Mouse (Mus musculus): ENCODE data around the gene Ccdc62.

Gene Ccdc62

DNA sequence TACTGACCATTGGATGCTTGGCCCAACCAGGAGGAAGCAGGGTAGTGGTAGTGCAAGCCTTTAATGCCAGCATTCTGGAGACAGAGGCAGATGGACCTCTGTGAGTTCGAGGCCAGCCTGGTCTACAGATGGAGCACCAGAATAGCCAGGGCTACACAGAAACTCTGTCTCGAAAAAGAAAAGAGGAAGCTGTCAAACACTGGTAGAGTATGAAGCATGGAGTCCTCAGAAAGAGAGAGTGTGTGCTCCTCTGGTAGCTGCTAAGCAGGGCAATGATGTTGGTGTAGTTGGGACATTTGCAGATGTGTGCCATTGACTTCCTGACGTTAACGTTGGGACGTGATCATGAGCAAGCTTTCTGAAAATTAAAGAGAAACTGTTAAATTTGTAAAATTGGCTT, 8.0 kb downstream of the Ccdc62 start:
- no peak for DNase-seq

DNA sequence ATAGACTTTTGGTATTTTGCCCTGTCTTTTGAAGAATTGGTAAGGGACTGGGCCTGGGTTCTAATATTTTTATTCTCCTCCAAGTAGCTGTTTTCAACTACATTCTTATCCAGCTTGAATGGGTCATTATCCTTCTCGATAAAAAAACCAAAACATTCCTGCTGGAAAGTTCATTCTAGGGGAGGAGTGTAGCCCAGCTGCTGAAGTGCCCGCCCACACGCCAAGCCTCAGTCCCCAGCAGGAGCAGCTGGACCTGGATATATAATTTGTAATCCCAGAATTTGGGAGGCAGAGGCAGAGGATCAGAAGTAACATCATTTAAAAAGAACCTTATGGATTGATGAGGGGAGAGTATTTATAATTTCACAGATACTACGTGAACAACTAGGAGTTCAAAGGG, 16.1 kb downstream of the Ccdc62 start:
- DNase-seq = no peak

DNA sequence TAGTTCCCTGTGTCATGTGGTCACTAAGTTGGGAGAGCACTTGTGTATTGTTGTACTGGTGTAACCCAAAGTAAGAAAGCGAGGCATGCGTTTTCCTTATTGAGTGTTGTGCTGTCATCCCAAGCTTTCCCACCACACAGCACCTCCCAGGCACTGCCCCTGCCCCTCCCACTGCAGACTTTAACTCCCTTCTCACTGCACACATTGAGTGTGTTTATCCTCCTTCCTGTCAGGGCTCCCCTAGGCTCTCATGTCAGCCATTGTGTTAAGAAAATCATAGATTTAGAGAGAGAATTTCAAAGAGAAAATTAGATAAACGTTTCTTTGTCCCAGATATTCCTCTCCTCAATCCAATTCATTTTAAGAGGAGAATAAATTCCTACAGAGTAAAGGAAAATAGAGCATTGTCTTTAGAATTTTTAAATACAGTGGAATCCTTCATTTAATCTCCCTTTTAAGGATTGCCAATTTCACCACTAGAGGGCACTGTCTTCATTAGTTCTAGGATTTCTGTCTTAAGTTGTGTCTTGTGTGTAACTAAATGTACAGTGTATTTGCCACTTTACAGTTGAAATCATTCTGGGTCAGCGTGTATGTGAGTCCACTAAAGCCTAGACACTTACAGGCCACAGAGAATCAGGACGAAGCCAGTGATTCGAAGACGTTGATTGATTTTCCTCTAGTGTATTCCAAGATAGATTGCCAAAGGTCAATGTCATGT, 16.7 kb downstream of the Ccdc62 start:
- no peak for DNase-seq

DNA sequence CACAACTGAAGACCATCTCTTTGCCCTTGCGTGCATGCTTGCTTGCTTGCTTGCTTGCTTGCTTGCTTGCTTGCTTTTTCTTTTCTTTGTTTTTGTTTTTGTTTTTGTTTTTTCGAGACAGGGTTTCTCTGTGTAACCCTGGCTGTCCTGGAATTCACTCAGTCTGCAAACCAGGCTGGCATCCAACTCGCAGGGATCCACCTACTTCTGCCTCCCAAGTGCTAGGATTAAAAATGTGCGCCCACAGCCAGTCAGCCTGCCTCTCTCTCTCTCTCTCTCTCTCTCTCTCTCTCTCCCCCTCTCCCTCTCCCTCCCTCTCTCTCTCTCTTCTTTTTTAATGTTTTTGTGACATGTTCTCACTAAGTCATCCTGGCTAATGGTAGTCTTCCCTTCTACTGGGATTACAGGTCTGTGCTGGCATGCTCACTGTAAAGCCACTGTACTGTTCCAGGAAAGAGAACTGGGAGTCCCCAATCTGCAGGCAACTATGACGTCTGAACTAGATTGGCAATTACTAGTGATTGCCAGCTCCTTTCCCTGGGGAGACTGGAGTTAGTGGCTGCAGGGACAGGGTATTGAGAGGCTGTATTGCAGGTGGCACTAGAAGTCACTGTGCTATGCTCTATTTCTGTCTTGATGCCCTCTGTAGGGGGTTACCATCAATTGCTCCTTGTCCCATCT, 22.0 kb downstream of the Ccdc62 start:
- no peak for DNase-seq

DNA sequence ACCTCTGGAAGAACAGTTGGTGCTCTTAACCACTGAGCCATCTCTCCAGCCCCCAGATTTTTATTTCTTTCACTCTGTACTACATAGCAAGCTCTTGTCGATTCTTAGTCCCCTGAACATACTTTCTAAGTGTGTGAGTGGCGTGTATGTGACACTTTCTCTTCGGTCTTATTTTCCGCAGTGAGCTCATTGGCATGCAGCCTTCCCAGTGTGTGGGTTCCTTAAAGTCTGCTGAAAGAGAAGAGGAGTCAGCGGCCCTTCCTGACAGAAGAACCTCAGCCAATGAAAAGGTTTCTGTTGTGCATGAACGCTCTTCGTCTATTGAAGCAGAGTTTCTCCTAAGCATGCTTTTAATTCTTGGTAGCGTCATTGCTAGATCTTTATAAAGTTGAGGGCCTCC, 26.7 kb downstream of the Ccdc62 start:
- DNase-seq = no peak

DNA sequence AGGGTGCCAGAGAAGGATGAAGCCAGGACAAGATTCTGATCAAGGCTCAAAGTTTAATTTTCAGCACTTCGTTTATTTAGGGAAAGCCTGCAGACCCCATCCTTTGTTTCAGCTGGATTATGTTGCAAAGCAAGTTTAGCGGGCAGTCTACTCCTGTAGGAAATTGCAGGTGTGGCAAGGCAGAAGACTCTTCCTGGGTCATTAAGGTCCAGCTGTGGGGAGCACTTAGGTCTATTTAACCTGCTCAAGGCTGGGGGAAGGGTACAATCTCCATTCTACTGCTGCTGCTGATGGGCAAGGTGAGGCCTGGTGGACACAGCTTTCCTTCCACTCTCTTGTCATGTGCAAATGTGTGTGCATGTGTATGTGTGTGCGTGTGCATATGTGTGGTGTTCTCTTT, 28.5 kb downstream of the Ccdc62 start:
- no peak for DNase-seq

DNA sequence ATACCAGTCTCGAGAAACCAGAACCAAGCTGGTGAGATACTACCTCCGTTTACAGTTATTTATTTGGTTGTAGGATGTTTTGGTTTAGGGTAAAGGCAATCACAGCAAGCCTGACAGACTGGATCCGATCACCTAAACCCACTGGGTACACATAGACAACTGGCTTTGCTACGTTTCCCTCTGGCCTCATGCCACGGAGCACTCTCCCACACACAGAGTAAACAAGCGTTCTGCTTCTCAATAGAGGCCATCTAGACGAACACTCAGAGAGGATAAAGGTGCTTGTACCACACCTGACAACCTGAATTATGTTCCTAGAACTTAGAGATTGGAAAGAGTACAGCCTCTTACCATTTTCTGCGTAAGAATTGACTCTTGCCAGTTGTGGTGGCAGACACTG, 29.6 kb downstream of the Ccdc62 start:
- no peak for DNase-seq

DNA sequence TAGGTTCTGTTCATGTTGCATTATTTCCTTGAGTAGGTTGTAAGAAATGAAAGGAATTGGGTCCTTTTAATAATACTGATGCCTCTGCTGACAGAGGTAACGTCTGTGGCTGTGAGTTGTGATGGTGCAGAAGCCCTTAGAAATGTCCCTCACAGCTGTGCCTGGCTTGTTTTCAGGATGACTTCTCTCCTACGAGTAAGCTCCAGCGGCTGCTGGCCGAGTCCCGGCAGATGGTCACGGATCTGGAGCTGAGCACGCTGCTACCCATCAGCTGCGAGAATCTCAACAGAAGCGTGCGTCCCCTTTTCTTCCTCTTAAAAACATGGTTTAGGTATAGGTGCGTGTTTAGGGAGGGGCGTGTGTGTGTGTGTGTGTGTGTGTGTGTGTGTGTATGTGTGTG, 30.6 kb downstream of the Ccdc62 start:
- DNase-seq = no peak

DNA sequence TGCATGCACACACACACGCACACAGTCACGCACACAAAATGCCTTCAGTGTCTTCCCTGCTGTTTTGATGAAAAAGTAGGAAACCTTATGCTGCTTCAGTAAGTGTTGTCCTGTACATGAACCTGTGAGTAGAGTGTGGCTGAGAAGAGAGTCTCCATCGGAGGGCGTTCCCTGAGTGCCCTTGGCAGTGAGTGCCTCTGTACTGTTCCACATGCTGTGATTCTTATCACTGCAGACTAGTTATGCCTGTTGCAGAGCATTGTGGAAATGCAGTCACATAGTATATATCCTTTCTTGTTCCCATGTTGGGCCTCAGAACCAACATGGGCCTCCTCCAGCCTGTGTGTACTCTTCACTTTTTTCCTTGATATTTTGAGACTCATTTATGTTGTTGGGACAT, 33.7 kb downstream of the Ccdc62 start:
- no peak for DNase-seq

DNA sequence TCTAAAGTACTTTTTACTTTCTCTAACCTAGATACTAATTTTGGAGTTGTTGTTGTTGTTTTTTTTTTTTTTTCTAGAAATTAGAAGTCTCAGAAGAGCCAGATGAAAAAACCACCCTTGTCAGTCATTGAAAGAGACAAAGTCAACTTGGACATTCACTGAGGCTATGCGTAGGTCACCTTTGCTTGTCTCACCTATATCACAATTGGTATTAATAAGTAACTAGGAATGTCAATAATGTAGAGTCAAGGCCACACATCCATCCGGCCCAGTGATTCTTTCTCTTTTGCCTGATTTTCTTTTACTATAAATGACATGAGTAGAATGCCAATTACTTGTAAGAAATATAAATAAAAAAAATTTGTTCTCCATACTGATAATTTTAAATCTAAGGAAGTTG, 36.3 kb downstream of the Ccdc62 start:
- DNase-seq = no peak

DNA sequence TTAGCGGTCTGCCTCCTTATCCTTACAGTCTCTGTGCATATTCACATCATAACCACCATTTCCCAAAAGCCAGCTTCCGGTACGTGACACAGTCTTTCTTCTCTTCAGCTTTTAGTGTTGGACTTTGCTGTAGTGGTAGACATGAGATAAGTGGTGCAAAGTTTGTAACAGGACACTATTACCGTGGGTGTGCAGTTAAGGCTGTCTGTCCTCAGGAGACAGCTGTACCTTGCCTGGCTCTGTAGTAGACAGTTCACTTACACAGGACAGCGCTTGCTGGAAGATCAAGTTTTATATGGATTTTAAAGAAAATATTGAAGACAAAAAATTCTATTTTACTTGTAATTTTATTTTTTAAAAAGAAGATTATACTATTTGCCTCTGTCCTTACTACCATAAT, 38.0 kb downstream of the Ccdc62 start:
- no peak for DNase-seq

DNA sequence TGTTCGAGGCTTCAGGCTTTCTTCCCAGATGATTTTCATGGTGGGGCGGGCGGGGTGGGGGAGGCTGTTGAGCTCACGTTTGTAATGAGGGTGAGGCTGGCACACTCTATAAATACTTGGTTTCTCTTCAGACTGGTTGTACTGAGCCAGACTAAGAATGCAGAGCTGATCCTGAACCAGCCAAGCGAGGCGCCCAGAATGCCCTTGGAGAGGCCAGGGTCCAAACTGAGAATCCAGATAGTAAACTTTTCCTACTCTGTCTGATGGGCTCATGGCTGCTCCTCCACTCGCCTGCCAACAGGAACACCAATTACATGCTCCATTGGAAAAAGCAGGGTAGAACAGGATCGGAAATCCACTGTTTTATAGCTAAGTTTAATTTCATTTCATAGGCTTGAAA, 38.7 kb downstream of the Ccdc62 start:
- DNase-seq = no peak

DNA sequence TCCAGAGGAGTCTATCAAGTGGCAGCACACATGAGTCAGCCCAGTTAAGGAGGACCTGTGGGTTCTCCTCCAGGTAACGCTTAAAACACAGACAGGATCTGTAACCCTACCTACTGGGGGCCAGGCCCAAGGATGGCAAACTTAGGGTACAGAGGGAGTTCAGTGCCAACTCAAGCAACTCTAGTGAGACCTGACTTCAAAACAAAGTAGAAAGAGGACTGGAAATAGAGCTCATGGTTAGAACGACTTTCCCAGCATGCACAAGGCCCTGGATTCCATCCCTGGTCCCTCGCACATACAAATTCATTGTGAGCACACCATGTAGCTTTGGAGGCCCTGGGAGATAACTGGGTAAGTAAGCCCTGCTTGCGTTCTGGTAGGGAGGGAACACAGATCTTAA, 40.1 kb downstream of the Ccdc62 start:
- DNase-seq = no peak

DNA sequence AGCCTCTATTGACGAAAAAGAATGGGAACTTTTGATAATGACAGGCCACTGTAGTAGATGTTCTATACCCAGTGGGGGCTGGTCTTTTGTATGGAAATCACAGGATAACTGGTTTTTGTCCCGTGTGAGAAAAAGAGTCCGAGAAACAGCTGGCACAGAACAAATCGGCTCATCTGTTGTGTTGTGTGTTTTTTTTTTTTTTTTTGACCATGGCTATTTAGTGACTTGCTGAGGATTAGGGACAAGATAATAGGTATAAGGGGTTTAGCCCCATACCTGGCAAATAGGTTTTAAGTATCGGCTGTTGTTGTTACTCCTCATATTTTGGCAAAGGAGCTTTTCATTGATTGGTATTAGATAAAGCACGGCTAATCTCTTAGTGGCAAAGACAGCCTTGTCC, 42.0 kb downstream of the Ccdc62 start:
- no peak for DNase-seq

DNA sequence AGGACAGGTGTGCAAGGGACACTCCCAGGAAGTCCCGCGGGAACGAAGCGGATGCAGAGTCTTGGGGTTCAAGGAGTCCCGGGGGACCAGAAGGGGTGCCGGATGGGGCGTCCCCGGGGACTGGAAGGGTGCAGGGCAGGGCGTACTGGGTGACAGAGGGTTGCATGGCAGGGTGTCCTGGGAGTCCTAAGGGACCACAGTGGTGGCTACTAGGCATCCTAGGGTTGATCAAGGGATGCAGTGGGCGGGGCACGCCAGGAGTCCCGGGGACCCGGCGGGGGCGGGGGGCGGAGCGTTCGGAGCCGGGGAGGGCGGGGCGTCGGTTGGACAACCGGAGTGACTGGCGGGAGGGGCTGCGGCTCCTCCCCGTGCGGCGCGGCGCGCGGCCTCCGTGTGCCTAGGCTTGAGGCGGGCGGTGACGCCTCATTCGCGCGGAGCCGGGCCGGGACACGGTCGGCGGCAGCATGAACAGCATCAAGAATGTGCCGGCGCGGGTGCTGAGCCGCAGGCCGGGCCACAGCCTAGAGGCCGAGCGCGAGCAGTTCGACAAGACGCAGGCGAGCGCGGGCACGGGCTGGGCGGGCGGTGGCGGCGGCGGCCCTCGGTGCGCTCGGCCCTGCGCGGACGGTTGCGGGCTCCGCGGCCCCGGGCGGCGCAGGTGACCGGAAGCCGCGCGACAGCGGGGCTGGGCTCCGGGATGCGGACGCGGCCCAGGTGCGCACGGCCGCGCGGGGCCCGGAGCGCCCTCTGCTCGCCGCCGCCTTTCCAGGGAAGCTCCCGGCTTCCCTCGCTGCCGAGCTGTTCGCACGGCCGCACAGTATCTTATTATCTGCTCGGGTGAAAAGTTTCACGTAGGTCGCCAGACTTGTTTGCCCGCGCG, 43.1 kb downstream of the Ccdc62 start, which contains the start of gene Hip1r:
TSS of gene Hip1r (plus strand) at position 330 of the 880 bp plus-strand sequence.
- peak; percentile 91 to 93 for DNase-seq

DNA sequence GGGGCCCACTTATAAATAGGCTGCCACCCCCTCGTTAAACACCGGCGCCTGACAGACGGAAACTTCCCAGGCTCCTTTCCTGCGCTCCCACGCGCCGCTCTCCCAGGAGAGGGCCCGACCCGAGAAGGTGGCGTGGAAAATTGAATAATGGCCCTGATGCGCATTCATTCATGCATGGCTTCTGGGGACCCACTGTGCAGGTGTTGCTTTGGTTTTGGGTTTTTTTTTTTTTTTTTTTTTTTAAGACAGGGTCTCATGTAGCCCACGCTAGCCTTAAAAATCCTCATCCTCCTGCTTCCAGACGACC, 43.7 kb downstream of the Ccdc62 start:
- peak in 1 of 2 experiments; percentile 51 for DNase-seq

DNA sequence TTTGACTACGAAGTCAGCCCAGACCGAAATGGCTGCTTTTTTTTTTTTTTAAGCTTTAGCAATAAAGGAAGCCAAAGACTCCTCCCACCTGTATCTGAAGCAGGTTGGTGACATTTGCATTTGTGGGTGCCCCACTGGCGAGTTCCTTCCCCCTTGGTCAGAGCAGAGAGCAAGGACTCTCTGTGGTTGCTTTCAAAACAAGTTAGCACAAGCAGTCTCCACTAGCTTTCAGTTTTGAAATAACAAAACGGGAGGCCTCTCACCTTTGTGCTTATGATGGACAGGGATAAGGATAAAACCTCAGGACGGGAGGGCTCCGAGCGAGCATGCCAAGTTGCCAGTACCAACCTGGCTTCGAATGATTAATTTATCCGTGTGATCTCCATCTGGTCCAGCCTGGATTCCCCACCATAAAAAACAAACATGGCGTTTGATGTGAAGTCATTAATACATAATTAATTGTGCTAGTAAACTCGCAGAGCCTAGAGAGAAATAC, 44.2 kb downstream of the Ccdc62 start:
- DNase-seq = peak; percentile 52 to 74

DNA sequence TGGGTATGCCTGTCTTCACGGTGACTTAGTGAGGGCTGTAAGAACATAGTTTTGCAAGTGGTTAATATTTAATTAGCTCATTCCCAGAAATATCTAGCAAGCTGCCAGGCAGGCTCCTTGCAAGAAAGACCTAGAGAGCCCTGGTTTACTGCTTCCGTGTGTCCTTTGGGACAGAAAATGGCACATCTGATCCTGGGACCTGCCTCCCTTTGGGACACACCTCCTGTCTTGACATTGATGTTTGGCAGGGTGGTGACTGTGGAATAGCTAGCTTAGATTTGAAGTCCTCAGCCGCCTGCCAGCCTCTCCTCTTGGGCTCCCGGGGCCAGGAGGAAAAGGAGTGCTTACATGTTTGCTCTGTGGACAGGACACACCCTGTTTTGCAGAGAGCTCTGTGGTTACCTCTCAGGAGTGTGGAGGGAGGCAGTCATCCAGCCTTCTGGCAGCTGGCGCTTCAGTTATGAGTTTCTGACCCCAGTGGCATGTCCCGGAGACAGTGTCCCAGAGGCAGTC, 45.2 kb downstream of the Ccdc62 start:
- peak in 1 of 2 experiments; percentile 16 for DNase-seq

DNA sequence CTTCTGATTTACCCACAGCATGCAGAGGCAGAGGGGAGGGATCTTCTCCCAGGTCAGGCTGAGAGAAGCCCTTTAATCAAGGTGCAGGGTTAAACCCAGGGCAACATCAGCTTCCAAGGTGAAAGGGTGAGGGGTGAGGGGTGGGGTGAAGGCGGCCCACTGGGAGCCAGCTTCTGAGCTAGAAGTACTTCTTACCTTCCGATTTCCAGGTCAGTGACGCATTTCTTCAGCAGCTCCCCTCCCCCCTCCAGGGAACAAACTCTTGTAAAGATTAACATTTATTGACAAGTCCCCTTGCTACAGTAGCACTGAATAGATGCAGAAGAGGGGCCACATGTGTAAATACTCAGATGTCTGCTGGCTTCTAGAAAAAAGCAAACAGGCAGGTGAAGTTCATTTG, 46.8 kb downstream of the Ccdc62 start:
- DNase-seq = peak in 1 of 2 experiments; percentile 1

DNA sequence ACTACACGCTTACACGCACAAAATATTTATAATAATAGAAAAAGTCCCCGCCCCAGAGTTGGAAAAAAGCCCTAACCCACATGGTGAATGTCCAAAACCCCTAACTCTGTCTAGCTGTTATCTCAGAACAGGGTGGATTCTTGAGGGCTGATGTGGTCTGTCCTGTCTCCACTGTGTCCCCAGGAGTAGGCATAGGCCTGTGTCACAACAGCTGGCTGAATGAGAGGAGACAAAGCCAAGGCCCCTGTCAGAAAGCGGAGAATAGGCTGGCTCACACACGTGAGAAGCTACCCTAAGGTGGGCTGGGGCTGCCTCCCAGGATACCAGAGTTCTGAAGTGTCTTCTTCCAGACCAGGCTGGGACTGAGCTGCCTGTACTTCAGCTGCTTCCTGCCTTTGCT, 47.7 kb downstream of the Ccdc62 start:
- DNase-seq = no peak

DNA sequence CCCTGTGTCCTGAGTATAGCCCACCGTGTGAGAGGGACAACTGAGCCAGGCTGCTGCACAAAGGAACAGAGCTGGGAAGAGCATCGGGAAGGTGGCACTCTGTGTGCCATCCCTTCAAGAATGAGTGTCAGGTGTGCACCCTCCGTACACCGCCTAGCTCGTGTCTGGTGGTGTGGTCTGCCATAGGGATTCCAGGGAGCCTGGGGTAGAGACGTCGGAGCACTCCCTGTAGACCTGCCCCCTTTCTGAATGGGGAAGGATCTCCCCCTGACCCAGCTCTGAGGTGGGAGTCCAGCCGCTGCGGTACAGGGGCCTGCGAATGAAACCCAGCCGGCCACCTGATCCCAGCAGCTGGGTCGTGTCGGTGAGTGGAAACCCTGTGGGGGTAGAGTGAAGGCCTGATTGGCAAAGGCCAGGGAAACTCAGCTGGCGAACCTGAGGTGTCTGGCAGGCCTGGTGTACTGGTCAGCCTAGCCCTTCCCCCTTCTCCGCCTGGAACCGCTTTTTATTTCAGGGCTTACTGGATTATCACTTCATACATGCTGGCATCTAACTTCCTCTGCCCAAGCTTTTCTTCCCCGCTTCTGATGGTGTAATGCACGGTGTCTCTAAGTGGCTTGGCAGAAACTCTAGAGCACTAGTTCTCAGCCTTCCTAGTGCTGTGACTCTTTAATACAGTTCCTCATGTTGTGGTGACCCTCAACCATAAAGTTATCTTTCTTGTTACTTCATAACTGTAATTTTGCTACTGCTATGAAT, 48.9 kb downstream of the Ccdc62 start:
- DNase-seq = peak in 1 of 2 experiments; percentile 2

DNA sequence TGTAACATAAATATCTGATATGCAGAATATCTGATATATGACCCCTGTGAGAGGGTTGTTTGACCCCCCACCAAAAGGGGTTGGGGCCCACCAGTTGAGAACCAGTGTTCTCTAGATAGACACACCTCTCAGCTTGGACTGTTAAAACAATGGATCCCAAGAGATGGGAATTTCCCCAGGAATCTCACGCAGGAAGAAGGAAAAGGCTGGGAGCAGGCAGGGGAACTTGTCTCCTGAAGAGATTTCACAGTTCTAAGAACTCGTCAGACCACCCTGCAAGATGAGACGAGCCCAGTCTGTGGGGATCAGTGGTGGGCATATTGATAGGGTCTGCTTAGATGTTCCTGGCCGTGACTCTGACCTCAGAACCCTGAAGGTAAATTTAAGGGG, 49.5 kb downstream of the Ccdc62 start:
- DNase-seq = peak in 1 of 2 experiments; percentile 1
